Mouse (Mus musculus) right cerebral cortex, adult 18-20 months (tissue): ENCODE results near the gene Hist1h1t.
"Not testable (repeated sequence)": the region's sequence is repeated elsewhere in the genome, so short reads cannot be mapped to it uniquely, and the experiment has no call there.

Experiments used
- DNase-seq: peaks from one replicate; pipeline ENCODE4 v3.0.0; 2022; ENCODE audit warnings: mixed read lengths

The Hist1h1t gene

GRCm38 (mm10) chr13:23695514-23695913 is at the start of gene Hist1h1t:
Gene Hist1h1t, plus strand, starts transcription at chr13:23695814.
- DNase-seq, result no peak

DNA sequence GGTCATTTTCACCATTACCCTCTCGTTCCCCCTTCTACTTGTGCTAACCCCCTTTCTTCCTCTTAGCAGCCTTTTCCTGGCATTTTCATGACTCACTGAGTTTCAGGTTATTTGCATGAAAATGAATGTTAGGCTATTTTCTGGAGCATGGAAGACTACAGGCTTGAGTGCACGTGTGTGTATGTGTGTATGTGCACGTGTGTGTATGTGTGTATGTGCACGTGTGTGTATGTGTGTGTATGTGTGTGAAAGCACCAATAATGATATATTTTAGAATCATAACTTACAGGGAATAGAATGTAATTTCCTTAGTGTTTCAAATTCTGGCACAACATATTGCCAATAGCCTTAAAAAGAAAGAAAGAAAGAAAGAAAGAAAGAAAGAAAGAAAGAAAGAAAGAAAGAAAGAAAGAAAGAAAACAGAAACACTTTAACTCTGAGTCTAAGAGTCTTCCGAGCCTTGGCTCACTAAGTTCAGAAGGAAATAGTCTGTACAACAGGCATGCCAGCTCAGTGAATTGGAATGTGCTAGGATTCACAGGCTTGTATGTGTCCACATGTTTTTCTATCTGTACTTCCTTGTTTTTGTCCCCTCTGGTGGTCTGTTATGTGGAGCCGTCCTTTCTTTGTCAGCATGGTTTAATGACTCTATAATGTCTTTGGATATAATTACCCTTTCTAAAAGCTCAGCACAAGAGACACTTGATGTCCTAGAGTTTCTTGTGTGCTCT is 35.8 kb upstream of the Hist1h1t start:
- DNase-seq, result no peak

GRCm38 (mm10) chr13:23662536-23662935 is 33.1 kb upstream of the Hist1h1t start:
- no peak for DNase-seq

GRCm38 (mm10) chr13:23681990-23682582 is 13.5 kb upstream of the Hist1h1t start:
- DNase-seq, result no peak

DNA sequence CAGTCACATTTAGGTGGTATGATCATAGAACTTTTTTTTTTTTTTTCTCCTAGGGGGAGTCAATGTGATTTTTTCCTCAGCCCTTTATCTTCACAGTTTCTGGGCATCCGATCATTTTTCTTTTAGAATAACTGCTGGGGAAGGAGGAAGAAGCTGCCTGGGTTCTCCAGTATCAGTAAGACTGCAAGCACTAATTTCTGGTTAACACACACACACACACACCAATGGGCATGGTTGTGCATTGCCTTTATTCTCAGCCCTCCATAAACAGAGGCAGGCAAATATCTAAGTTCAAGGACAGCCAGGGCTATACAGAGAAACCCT is 13.0 kb upstream of the Hist1h1t start:
- DNase-seq, result no peak

DNA sequence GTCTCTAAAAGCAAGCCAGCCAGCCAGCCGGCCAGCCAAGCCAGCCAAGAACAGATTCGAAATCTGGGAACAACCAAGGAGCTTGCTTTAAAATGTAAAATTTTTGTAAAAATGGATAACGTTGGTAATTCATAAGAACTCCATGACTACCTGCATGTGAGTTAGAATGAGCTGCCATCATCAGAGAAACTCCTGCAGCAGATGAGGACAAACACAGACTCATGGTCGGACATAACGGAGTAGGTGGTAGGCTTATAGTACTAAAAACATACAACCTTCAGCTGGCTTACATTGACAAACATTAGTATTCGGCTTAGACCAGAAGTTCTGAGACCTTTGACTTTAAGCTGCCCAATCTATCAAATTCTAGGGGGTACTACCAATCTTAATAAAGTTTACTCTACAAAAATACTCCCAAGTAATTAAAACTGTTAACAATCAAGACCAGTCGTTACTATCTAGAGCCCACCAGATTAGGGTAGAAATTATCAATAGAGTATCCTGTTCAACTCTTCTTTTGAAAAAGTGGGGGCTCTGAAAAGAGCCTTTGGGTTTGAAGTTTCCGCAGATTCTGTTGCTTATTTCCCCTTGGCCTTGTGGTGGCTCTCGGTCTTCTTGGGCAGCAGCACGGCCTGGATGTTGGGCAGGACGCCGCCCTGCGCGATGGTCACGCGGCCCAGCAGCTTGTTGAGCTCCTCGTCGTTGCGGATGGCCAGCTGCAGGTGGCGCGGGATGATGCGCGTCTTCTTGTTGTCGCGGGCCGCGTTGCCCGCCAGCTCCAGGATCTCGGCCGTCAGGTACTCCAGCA is 12.5 kb upstream of the Hist1h1t start:
- DNase-seq, result not testable (repeated sequence)

GRCm38 (mm10) chr13:23683755-23684281 is 11.8 kb upstream of the Hist1h1t start, which contains the start of the genes Hist1h2ac and Hist1h2bc:
Gene Hist1h2ac, minus strand, starts transcription at chr13:23683948.
Gene Hist1h2bc, plus strand, starts transcription at chr13:23684199.
- peak; percentile 88 for DNase-seq

GRCm38 (mm10) chr13:23684295-23684945 is 11.2 kb upstream of the Hist1h1t start:
- DNase-seq, result peak; percentile 50

DNA sequence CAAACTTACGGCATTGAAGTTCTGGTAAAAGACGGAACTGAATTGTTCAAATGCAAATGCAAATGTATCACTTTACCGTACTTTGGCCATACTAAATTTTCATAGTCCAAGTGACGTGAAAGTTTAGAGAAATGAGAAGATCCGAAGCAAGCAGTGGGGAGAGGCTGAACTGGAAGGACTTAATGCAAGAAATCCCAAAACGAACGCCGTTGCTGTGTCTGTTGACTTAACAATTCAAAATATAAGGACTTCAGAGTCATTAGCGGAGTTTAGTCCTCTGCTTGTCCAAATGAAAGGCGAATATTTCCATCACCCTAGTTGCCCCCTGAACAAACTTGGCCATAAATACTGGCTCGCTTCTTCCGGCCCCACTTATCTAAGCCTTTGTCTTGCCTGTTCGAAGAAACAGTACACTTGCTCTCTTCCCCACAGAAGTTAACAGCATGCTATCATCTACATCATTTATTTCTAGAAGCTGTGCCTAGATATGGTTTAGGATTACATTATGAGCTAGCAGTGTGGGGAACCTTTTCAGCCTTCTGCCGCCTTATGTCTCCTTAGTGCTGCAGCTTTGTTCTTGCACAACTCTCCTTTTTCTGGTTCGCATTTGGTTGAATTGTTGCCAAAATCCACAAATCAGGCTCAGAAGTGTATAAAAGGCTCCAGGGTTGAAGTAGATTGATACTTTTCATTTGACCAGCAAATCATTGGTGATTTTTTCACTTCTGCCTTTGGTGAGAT is 10.3 kb upstream of the Hist1h1t start:
- DNase-seq, result no peak

DNA sequence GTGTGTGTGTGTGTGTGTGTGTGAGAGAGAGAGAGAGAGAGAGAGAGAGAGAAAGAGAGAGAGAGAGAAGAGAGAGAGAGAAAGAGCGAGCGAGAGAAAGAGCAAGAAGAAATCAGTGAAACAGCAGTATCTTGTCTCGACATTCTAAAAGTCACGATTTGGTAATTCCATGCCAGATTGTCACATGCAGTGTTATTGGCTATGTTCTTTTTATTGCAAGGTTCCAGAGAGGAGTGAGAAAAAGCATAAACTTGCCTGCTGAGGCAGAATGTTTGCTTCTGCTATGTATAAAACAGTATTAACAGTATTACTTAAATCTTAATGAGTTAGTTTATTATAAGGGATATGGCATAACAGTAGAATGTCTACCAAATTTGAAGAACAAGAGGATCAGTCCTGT is 9.6 kb upstream of the Hist1h1t start:
- DNase-seq, result no peak

DNA sequence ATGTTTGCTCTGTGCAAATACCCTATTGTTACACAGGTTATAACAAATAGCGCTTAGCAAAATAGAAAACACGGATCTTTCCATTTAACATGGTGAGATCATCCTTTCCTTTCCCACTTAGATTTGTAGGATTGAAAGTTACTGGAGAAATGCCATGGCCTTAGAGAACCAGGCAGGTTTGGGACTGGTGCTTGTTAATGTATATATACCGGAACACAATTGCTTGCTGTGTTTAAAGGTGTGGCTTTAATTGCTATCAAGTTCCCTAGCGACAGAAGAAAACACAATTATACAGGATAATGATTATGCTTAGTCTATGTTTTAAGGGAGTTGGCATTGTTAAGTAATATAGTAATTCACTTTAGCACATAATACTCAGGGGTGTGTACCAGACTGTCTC is 8.4 kb upstream of the Hist1h1t start:
- no peak for DNase-seq

DNA sequence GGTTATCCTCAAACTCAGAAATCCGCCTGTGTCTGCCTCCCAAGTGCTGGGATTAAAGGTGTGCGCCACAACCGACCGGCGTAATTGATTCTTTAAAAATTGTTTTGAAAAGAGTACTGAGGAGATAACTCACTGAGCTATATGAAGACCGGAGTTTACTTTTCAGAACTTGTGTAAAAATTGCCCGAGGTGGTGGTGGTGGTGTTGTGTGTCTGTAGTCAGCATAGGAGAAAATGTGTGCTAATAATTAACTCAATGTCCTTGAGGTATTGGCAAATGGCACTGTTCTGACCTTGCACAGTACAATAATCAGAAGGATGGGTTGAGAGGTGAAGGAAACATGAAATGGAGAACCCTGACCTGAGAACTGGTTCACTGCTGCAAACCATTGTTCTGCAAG is 7.7 kb upstream of the Hist1h1t start:
- no peak for DNase-seq

- DNase-seq, result no peak
Observed at GRCm38 (mm10) chr13:23688956-23689355, 6.7 kb upstream of the Hist1h1t start.

- no peak for DNase-seq
Observed at GRCm38 (mm10) chr13:23689459-23689858, 6.2 kb upstream of the Hist1h1t start.

GRCm38 (mm10) chr13:23693856-23694440 is 1.7 kb upstream of the Hist1h1t start:
- no peak for DNase-seq

DNA sequence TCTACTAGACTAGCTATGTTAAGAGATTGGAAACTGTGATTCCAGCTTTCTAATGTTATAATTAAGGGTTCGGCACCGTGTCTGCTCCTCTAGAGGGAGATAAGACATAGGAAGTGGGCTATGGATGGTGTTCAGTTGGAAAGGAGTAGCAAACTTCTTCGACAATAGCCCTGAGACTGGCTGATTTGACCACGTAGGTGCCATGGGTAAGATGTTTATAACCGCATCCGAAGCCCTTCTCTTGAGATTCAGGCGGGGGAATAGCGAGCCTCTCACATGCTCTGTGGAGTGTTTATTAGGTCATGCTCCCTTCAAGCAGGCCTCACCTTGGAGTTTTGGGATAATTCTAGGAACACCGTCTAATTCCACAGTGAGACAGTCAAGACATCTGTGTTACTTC is 658 bp upstream of the Hist1h1t start:
- DNase-seq, result no peak

DNA sequence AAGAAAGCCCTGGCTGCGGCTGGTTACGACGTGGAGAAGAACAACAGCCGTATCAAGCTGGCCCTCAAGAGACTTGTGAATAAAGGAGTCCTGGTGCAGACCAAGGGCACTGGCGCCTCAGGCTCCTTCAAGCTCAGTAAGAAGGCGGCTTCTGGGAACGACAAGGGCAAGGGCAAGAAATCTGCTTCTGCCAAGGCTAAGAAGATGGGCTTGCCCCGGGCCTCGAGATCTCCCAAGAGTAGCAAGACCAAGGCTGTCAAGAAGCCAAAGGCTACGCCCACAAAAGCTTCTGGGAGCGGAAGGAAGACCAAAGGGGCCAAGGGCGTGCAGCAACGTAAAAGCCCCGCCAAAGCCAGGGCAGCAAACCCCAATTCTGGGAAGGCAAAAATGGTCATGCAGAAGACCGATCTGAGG is 454 bp downstream of the Hist1h1t start:
- no peak for DNase-seq

DNA sequence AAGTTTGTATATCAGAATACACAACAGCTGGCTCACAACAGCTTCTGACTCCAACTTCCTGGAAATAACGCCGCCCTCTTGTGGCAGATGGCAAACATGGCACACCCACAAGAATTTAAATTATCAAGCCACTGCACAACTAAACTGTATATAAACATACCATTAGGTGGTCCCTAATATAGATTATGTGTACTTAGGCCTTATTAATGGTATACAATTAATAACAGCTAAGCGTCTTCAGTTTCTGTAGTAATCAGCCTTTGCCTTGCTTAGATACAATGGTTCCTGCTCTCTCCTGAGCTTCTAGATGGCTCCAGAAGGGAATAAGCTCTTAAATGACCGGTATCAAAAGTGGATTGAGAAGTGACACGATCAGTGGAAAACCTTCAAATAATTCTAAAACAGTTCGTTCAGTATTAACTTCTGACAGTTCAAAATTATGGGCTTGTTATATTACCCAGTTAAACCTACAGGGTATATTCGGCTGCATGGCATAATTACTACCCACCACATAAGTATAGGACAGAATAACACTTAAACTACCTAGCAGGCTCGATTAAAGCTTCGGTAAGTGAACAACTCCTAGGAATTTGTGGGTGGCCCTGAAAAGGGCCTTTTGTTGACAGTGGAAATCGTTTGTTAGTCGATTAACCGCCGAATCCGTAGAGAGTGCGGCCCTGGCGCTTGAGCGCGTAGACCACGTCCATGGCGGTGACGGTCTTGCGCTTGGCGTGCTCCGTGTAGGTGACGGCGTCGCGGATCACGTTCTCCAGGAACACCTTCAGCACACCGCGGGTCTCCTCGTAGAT is 2.1 kb downstream of the Hist1h1t start:
- DNase-seq, result peak; percentile 60

DNA sequence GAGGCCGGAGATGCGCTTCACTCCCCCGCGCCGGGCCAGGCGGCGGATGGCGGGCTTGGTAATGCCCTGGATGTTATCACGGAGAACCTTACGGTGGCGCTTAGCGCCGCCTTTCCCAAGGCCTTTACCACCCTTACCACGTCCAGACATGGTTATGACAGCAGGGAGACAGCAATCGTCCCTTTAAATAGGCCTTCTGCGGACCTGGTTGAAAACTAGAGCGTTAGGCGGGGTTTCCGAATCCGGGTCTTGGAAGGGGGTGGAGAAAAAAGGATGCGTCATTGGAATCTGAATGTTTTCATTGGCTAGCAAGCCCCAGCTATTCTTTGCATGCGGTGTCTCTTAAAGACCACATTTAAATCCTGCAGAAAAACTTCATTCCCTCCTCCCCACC is 2.7 kb downstream of the Hist1h1t start, which contains the start of gene Hist1h4c:
Gene Hist1h4c (minus strand): TSS at position 155 of the 394 bp plus-strand sequence.
- DNase-seq, result peak; percentile 97

GRCm38 (mm10) chr13:23698996-23699395 is 3.4 kb downstream of the Hist1h1t start:
- DNase-seq, result no peak

DNA sequence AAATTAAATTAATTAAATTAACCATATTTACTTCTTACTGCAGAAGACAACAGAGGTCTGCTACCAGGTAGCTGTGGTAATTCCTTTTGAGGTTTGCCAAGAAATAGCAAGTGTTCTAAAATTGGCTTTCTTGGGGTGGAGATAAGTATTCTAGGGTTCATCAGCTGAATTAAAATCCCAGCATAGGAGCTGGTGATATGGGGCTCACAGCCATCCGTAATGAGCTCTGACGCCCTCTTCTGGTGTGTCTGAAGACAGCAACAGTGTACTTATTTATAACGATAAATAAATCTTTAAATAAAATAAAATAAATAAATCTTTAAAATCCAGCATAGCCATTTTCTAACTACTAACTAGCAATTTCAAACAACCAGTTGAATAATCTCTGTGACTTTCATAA is 4.2 kb downstream of the Hist1h1t start:
- no peak for DNase-seq
